Mouse (Mus musculus): ENCODE data around the gene Slc23a2. TPM values are rescaled to one million over a fixed set of nuclear protein-coding genes. Genes with fewer than 3 reads are reported as not detected.
A peak's percentile ranks its signal among the peaks of the same experiment; 100 is the strongest.

Gene Slc23a2
- polyA plus RNA-seq, 1 experiment: 3.6 TPM

GRCm38 (mm10) chr2:132028894-132029605 lies 115.9 kb downstream of the Slc23a2 start:
- Histone ChIP-seq H3K27me3 (ENCODE audit: control insufficient read depth, insufficient read depth, low read length) (no peaks in the 10 kb centered on the region; the same call in 1 of the 2 replicates), H3K4me1 (ENCODE audit: control insufficient read depth, insufficient read depth, low read length) (peaks cover 10% of the 10 kb centered on the region), H3K27ac (ENCODE audit: control insufficient read depth, insufficient read depth, low read depth, low read length) (peak overlapping the region; percentile 70), H3K36me3 (ENCODE audit: control insufficient read depth, insufficient read depth, low read length) (no peaks in the 10 kb centered on the region), H3K4me3 (ENCODE audit: control insufficient read depth, low read depth, low read length) (peak overlapping the region; percentile 64)
- no peak for TF ChIP-seq CTCF (IDR thresholded peaks at IDR 0.05; ENCODE audit: control insufficient read depth, insufficient read depth, insufficient replicate concordance, low read depth, low read length)
- TF ChIP-seq POLR2A (IDR thresholded peaks at IDR 0.05; ENCODE audit: control insufficient read depth, low read depth, low read length): no peak; the same call in 1 of the 2 replicates

- Histone ChIP-seq H3K36me3 (ENCODE audit: control insufficient read depth, insufficient read depth, low read length) (no peaks in the 10 kb centered on the region), H3K27ac (ENCODE audit: control insufficient read depth, insufficient read depth, low read depth, low read length) (no peak overlapping the region), H3K4me3 (ENCODE audit: control insufficient read depth, low read depth, low read length) (no peak overlapping the region), H3K4me1 (ENCODE audit: control insufficient read depth, insufficient read depth, low read length) (peaks cover 10% of the 10 kb centered on the region), H3K27me3 (ENCODE audit: control insufficient read depth, insufficient read depth, low read length) (no peaks in the 10 kb centered on the region; the same call in 1 of the 2 replicates)
- no peak for TF ChIP-seq CTCF (IDR thresholded peaks at IDR 0.05; ENCODE audit: control insufficient read depth, insufficient read depth, insufficient replicate concordance, low read depth, low read length)
- TF ChIP-seq POLR2A (IDR thresholded peaks at IDR 0.05; ENCODE audit: control insufficient read depth, low read depth, low read length): no peak
Measured at GRCm38 (mm10) chr2:132028107-132028506, 116.8 kb downstream of the Slc23a2 start.

- Histone ChIP-seq H3K27me3 (ENCODE audit: control insufficient read depth, insufficient read depth, low read length) (no peaks in the 10 kb centered on the region; the same call in 1 of the 2 replicates), H3K36me3 (ENCODE audit: control insufficient read depth, insufficient read depth, low read length) (no peaks in the 10 kb centered on the region), H3K27ac (ENCODE audit: control insufficient read depth, insufficient read depth, low read depth, low read length) (no peak overlapping the region), H3K4me1 (ENCODE audit: control insufficient read depth, insufficient read depth, low read length) (peaks cover 10% of the 10 kb centered on the region), H3K4me3 (ENCODE audit: control insufficient read depth, low read depth, low read length) (no peak overlapping the region)
- no peak for TF ChIP-seq POLR2A (IDR thresholded peaks at IDR 0.05; ENCODE audit: control insufficient read depth, low read depth, low read length)
- no peak for TF ChIP-seq CTCF (IDR thresholded peaks at IDR 0.05; ENCODE audit: control insufficient read depth, insufficient read depth, insufficient replicate concordance, low read depth, low read length)
Measured at GRCm38 (mm10) chr2:132027366-132027765, 117.5 kb downstream of the Slc23a2 start.

GRCm38 (mm10) chr2:132024028-132024427 lies 120.9 kb downstream of the Slc23a2 start:
- Histone ChIP-seq H3K27me3 (ENCODE audit: control insufficient read depth, insufficient read depth, low read length) (no peaks in the 10 kb centered on the region), H3K36me3 (ENCODE audit: control insufficient read depth, insufficient read depth, low read length) (no peaks in the 10 kb centered on the region), H3K4me3 (ENCODE audit: control insufficient read depth, low read depth, low read length) (no peak overlapping the region), H3K27ac (ENCODE audit: control insufficient read depth, insufficient read depth, low read depth, low read length) (no peak overlapping the region), H3K4me1 (ENCODE audit: control insufficient read depth, insufficient read depth, low read length) (peaks cover 2% of the 10 kb centered on the region)
- TF ChIP-seq CTCF (IDR thresholded peaks at IDR 0.05; ENCODE audit: control insufficient read depth, insufficient read depth, insufficient replicate concordance, low read depth, low read length) (no peak), POLR2A (IDR thresholded peaks at IDR 0.05; ENCODE audit: control insufficient read depth, low read depth, low read length) (no peak)

- Histone ChIP-seq H3K4me1 (ENCODE audit: control insufficient read depth, insufficient read depth, low read length) (no peaks in the 10 kb centered on the region), H3K27ac (ENCODE audit: control insufficient read depth, insufficient read depth, low read depth, low read length) (no peak overlapping the region), H3K36me3 (ENCODE audit: control insufficient read depth, insufficient read depth, low read length) (no peaks in the 10 kb centered on the region), H3K4me3 (ENCODE audit: control insufficient read depth, low read depth, low read length) (no peak overlapping the region), H3K27me3 (ENCODE audit: control insufficient read depth, insufficient read depth, low read length) (no peaks in the 10 kb centered on the region)
- no peak for TF ChIP-seq CTCF (IDR thresholded peaks at IDR 0.05; ENCODE audit: control insufficient read depth, insufficient read depth, insufficient replicate concordance, low read depth, low read length)
- TF ChIP-seq POLR2A (IDR thresholded peaks at IDR 0.05; ENCODE audit: control insufficient read depth, low read depth, low read length): no peak
Measured at GRCm38 (mm10) chr2:132022621-132023020, 122.3 kb downstream of the Slc23a2 start.

- H3K4me1 ChIP-seq (ENCODE audit: control insufficient read depth, insufficient read depth, low read length): no peaks in the 10 kb centered on the region
- H3K36me3 ChIP-seq (ENCODE audit: control insufficient read depth, insufficient read depth, low read length): no peaks in the 10 kb centered on the region
- no peak overlapping the region for H3K27ac ChIP-seq (ENCODE audit: control insufficient read depth, insufficient read depth, low read depth, low read length)
- no peak overlapping the region for H3K4me3 ChIP-seq (ENCODE audit: control insufficient read depth, low read depth, low read length)
- no peak for TF ChIP-seq POLR2A (IDR thresholded peaks at IDR 0.05; ENCODE audit: control insufficient read depth, low read depth, low read length)
- no peak for TF ChIP-seq CTCF (IDR thresholded peaks at IDR 0.05; ENCODE audit: control insufficient read depth, insufficient read depth, insufficient replicate concordance, low read depth, low read length)
- no peaks in the 10 kb centered on the region for H3K27me3 ChIP-seq (ENCODE audit: control insufficient read depth, insufficient read depth, low read length)
Measured at GRCm38 (mm10) chr2:132021616-132022015, 123.3 kb downstream of the Slc23a2 start.

GRCm38 (mm10) chr2:132020991-132021541 lies 123.8 kb downstream of the Slc23a2 start:
- Histone ChIP-seq H3K4me1 (ENCODE audit: control insufficient read depth, insufficient read depth, low read length) (no peaks in the 10 kb centered on the region), H3K36me3 (ENCODE audit: control insufficient read depth, insufficient read depth, low read length) (no peaks in the 10 kb centered on the region), H3K27ac (ENCODE audit: control insufficient read depth, insufficient read depth, low read depth, low read length) (no peak overlapping the region), H3K4me3 (ENCODE audit: control insufficient read depth, low read depth, low read length) (no peak overlapping the region), H3K27me3 (ENCODE audit: control insufficient read depth, insufficient read depth, low read length) (no peaks in the 10 kb centered on the region)
- TF ChIP-seq CTCF (IDR thresholded peaks at IDR 0.05; ENCODE audit: control insufficient read depth, insufficient read depth, insufficient replicate concordance, low read depth, low read length) (no peak), POLR2A (IDR thresholded peaks at IDR 0.05; ENCODE audit: control insufficient read depth, low read depth, low read length) (no peak)
